Mouse (Mus musculus): ENCODE results near the gene Cadm1.

- no peak for TF ChIP-seq CTCF (IDR thresholded peaks at IDR 0.05; ENCODE audit: extremely low read depth, insufficient read length, insufficient replicate concordance, low read depth, low read length)
- no peak for TF ChIP-seq POLR2A (IDR thresholded peaks at IDR 0.05; ENCODE audit: low read depth, low read length)
These were observed 352.4 kb downstream of the Cadm1 start for GRCm38 (mm10) chr9:47882372-47882771.
